Mouse (Mus musculus) left cerebral cortex, adult 11 months (tissue): ENCODE data around the gene Tbc1d13.
"Not testable (repeated sequence)": the region's sequence is repeated elsewhere in the genome, so short reads cannot be mapped to it uniquely, and the experiment has no call there.

ENCODE experiments used
- DNase-seq: peaks from one replicate; pipeline ENCODE4 v3.0.0; 2022; ENCODE audit warnings: low spot score

Gene Tbc1d13

GRCm38 (mm10) chr2:30178711-30179110, 45.2 kb downstream of the Tbc1d13 start:
- DNase-seq: not testable (repeated sequence)

- no peak for DNase-seq
These were observed 48.9 kb downstream of the Tbc1d13 start for GRCm38 (mm10) chr2:30182424-30182823.

DNA sequence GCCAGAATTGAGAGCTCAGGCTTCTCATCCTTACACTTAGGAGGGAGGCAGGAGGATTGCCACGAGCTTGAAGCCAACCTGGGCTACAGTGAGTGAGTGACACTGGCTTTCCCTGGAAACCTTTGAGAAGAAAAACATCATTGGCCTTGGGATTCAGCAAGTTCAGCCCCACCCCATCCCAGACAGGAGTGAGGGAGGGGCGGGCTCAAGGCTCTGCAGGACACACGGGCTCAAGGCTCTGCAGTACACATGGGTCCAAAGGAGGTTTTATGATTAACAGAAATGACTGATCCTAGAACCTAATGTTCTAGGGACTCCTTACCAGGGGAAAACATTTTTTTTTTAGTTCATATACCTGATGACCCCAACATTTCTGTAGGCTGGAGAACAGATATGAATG, 50.2 kb downstream of the Tbc1d13 start:
- DNase-seq: no peak

DNA sequence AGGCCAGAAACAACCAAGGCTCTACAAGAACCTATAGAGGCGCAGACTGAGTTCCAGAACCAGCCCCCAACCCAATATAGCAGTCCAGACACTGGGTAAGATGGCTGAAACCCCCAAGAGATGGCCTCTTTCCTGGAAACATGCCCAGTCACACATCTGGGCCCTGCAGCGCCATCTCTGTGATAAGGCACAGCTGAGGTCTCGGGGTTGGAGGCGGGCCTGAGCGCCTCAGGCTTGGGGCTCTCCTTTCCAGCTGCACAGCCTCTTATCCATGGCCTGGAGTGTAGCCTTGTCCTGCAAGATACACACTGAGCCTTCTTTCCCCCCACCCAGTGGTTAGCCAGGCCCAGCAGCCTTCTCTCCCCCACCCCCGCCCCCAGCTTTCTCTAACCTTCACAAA, 51.7 kb downstream of the Tbc1d13 start:
- no peak for DNase-seq

- no peak for DNase-seq
These were observed 52.1 kb downstream of the Tbc1d13 start for GRCm38 (mm10) chr2:30185681-30186080.

GRCm38 (mm10) chr2:30191790-30192580, 58.4 kb downstream of the Tbc1d13 start:
- DNase-seq: no peak

DNA sequence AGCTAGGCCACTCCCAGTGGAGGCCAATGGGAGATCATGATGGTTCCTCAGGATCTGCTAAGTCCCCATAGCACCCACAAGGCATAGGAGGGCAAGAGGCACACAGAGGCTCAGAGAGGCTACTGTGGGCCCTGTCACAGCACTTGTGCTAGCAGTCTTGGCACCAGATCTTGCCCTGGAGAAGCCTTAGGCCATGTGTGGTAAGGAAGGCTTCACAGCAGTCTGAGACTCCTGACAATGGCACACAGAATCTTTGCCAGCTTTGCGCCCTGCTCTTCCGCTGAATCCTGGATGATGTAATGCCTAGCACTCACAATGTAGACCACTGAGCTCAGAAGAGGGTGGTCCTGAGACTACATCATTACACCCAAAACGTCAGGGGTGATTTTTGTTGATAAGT, 61.1 kb downstream of the Tbc1d13 start:
- DNase-seq: no peak

DNA sequence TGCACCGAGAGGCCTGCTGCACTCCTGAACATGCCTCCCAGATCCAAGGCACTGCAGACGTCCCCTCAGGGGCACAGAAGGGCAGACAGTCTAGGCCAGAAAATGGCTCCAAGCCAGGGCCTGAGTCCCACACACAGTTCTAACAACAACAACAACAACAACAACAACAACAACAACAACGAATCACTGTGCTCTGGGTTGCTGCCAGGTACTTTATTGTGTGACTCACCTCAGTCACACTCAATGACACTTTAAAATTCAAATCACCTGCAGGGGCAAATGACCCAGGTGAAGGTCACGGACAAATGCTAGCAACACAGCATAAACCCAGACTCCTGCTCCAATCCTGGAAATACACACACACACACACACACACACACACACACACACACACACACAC, 64.5 kb downstream of the Tbc1d13 start:
- no peak for DNase-seq

DNA sequence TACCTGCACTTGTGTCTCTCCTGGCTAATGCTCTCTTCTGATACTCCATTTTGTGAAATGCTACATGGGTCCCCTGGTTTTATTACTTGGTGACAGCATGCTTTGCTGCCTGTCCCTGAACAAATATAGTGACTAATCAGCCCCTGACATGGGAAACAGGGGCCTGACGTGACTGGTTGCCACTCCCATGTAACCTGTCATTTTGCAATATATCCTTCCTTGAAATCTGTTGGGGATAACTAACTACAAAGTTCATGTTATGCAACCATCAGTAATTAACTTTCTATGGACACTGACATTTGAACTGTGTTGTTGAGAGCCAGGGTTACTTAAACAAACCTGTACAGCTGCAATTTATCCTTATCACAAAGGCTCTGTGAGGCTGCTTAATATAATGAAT, 66.4 kb downstream of the Tbc1d13 start:
- no peak for DNase-seq

DNA sequence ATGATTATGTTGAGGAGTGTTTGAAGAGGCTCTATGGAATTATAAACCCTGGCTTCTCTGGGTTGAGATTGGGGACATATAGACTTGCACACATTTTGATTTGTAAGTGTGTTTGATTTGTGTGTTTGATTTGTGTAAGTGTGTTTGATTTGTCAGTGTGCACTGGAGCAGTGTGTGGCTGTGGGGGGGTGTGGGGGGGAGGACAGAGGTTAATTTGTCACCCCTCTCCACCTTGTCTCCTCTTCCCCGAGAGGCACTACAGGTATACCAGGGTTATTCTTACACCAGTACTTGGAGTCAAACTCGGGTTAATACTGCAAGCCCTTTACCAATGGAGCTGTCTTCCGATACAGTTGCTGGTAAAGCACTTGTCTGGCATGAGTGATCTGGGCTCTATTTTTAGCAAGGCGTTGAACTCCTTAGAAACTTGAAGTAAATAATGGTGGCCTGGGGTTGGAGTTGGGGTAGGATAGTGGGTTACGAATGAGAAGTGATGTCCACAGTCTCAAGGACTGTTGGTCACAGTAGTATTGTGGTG, 66.9 kb downstream of the Tbc1d13 start:
- DNase-seq: no peak
